Mouse (Mus musculus) C2C12 (cell line): ENCODE data around the gene Trim44.

Experiments used
- CTCF ChIP-seq: IDR thresholded peaks from one replicate; pipeline ENCODE4 v1.5.1; 2011; ENCODE audit not compliant: control insufficient read depth, insufficient read depth, insufficient read length
- USF1 ChIP-seq: IDR thresholded peaks from one replicate; pipeline ENCODE4 v1.6.1; 2011; ENCODE audit warnings: low read depth, mild to moderate bottlenecking, control low read depth, moderate library complexity

GRCm38 (mm10) chr2:102449630-102450247 is 42.1 kb upstream of the Trim44 start:
- TF ChIP-seq USF1 (no peak), CTCF (no peak)
